Mouse (Mus musculus): Measurements from ENCODE around the gene Sdr9c7.
A peak's percentile ranks its signal among the peaks of the same experiment; 100 is the strongest.
"Not testable (repeated sequence)": the region's sequence is repeated elsewhere in the genome, so short reads cannot be mapped to it uniquely, and the experiment has no call there.

Gene Sdr9c7

GRCm38 (mm10) chr10:127907386-127907951 is 9.2 kb downstream of the Sdr9c7 start:
- no peak for DNase-seq (ENCODE audit: low spot score)

GRCm38 (mm10) chr10:127915578-127915977 is 17.3 kb downstream of the Sdr9c7 start:
- DNase-seq (ENCODE audit: low spot score): no peak

GRCm38 (mm10) chr10:127917183-127917582 is 18.9 kb downstream of the Sdr9c7 start:
- not testable (repeated sequence) for DNase-seq (ENCODE audit: low spot score)

- no peak for DNase-seq (ENCODE audit: low spot score)
These were observed 19.3 kb downstream of the Sdr9c7 start for GRCm38 (mm10) chr10:127917651-127918050.

GRCm38 (mm10) chr10:127922241-127922640 is 23.9 kb downstream of the Sdr9c7 start:
- DNase-seq (ENCODE audit: low spot score): no peak

GRCm38 (mm10) chr10:127923024-127923423 is 24.7 kb downstream of the Sdr9c7 start:
- DNase-seq (ENCODE audit: low spot score): no peak

- no peak for DNase-seq (ENCODE audit: low spot score)
These were observed 26.5 kb downstream of the Sdr9c7 start for GRCm38 (mm10) chr10:127924597-127925378.

- DNase-seq (ENCODE audit: low spot score): no peak
These were observed 29.4 kb downstream of the Sdr9c7 start for GRCm38 (mm10) chr10:127927737-127928136.

GRCm38 (mm10) chr10:127932290-127932926 is 34.1 kb downstream of the Sdr9c7 start:
- no peak for DNase-seq (ENCODE audit: low spot score)

- no peak for DNase-seq (ENCODE audit: low spot score)
These were observed 38.0 kb downstream of the Sdr9c7 start for GRCm38 (mm10) chr10:127936271-127936670.

GRCm38 (mm10) chr10:127936747-127937409 is 38.6 kb downstream of the Sdr9c7 start:
- no peak for DNase-seq (ENCODE audit: low spot score)

- peak; percentile 36 for DNase-seq (ENCODE audit: low spot score)
These were observed 39.2 kb downstream of the Sdr9c7 start for GRCm38 (mm10) chr10:127937428-127938010.

GRCm38 (mm10) chr10:127939667-127940066 is 41.3 kb downstream of the Sdr9c7 start:
- not testable (repeated sequence) for DNase-seq (ENCODE audit: low spot score)

GRCm38 (mm10) chr10:127945432-127946064 is 47.2 kb downstream of the Sdr9c7 start:
- peak; percentile 83 for DNase-seq (ENCODE audit: low spot score)

GRCm38 (mm10) chr10:127949596-127950130 is 51.3 kb downstream of the Sdr9c7 start:
- no peak for DNase-seq (ENCODE audit: low spot score)

GRCm38 (mm10) chr10:127951390-127951789 is 53.1 kb downstream of the Sdr9c7 start:
- no peak for DNase-seq (ENCODE audit: low spot score)

GRCm38 (mm10) chr10:127951821-127952220 is 53.5 kb downstream of the Sdr9c7 start:
- no peak for DNase-seq (ENCODE audit: low spot score)

GRCm38 (mm10) chr10:127955034-127955433 is 56.7 kb downstream of the Sdr9c7 start:
- no peak for DNase-seq (ENCODE audit: low spot score)

- DNase-seq (ENCODE audit: low spot score): peak; percentile 79
These were observed 58.0 kb downstream of the Sdr9c7 start for GRCm38 (mm10) chr10:127956168-127956816.

GRCm38 (mm10) chr10:127959161-127959679 is 60.9 kb downstream of the Sdr9c7 start:
- no peak for DNase-seq (ENCODE audit: low spot score)

All from embryo, embryonic 10 days (tissue).